Comparison of ENCODE assay signal across 8 mouse cellular contexts in genomic region chr13:42915851-42916193, GRCm38 (mm10).
DNase-seq lines count a peak whose midpoint lies in the region; ATAC-seq lines count a peak whose summit lies in the region.

No protein-coding gene starts in this region.

- H3K4me1 ChIP-seq in kidney, embryonic 15.5 days, result peaks cover 24% of the 10 kb centered on the region
- peaks cover 3% of the 10 kb centered on the region; the same call in 1 of the 2 replicates for H3K4me1 ChIP-seq in embryonic facial prominence, embryonic 11.5 days (ENCODE audit: control insufficient read depth, insufficient read depth, low read length)
- H3K4me1 ChIP-seq in hindbrain, embryonic 14.5 days (replicated peaks; ENCODE audit: control insufficient read depth, insufficient read depth, low read length), result peaks cover 18% of the 10 kb centered on the region
- peaks cover 20% of the 10 kb centered on the region for H3K4me1 ChIP-seq in midbrain, embryonic 14.5 days (ENCODE audit: control insufficient read depth, insufficient read depth, low read length)

- H3K4me3 ChIP-seq in kidney, embryonic 15.5 days (replicated peaks), result peak overlapping the region; percentile 59
- H3K4me3 ChIP-seq in embryonic facial prominence, embryonic 11.5 days (ENCODE audit: low read depth, low read length), result peak overlapping the region; percentile 61
- peak overlapping the region; percentile 66 for H3K4me3 ChIP-seq in hindbrain, embryonic 14.5 days (replicated peaks; ENCODE audit: low read length)
- peak overlapping the region; percentile 61 for H3K4me3 ChIP-seq in midbrain, embryonic 14.5 days (replicated peaks; ENCODE audit: low read depth, low read length)

- H3K4me2 ChIP-seq in kidney, embryonic 15.5 days, result peak overlapping the region; percentile 97
- H3K4me2 ChIP-seq in embryonic facial prominence, embryonic 11.5 days (ENCODE audit: low read depth, low read length), result peak overlapping the region; percentile 100
- peak overlapping the region; percentile 100 for H3K4me2 ChIP-seq in hindbrain, embryonic 14.5 days (replicated peaks)
- peak overlapping the region; percentile 100 for H3K4me2 ChIP-seq in midbrain, embryonic 14.5 days (ENCODE audit: low read length)

- H3K27me3 ChIP-seq in kidney, embryonic 15.5 days, result 0 out of 2 replicates have a peak, but pooled peaks cover 5% of the 10 kb centered on the region
- 0 out of 2 replicates have a peak, but pooled peaks cover 2% of the 10 kb centered on the region for H3K27me3 ChIP-seq in embryonic facial prominence, embryonic 11.5 days (ENCODE audit: control insufficient read depth, insufficient read depth, low read length)
- peaks cover 9% of the 10 kb centered on the region; the same call in 1 of the 2 replicates for H3K27me3 ChIP-seq in hindbrain, embryonic 14.5 days (ENCODE audit: control insufficient read depth, insufficient read depth, low read length)
- no peaks in the 10 kb centered on the region for H3K27me3 ChIP-seq in midbrain, embryonic 14.5 days (ENCODE audit: control insufficient read depth, insufficient read depth, low read length)

- no peaks in the 10 kb centered on the region for H3K36me3 ChIP-seq in kidney, embryonic 15.5 days
- no peaks in the 10 kb centered on the region for H3K36me3 ChIP-seq in embryonic facial prominence, embryonic 11.5 days (replicated peaks; ENCODE audit: control insufficient read depth, insufficient read depth, low read depth, low read length)
- no peaks in the 10 kb centered on the region for H3K36me3 ChIP-seq in hindbrain, embryonic 14.5 days (replicated peaks; ENCODE audit: control insufficient read depth, insufficient read depth)
- H3K36me3 ChIP-seq in midbrain, embryonic 14.5 days (ENCODE audit: control insufficient read depth, insufficient read depth, low read length), result no peaks in the 10 kb centered on the region

- ATAC-seq in kidney, embryonic 15.5 days (replicated peaks; ENCODE audit: low FRiP score), result no peak
- ATAC-seq in embryonic facial prominence, embryonic 11.5 days (replicated peaks; ENCODE audit: insufficient number of reproducible peaks, low FRiP score, low TSS enrichment, low read depth), result no peak
- no peak for ATAC-seq in hindbrain, embryonic 14.5 days (ENCODE audit: low FRiP score)
- ATAC-seq in midbrain, embryonic 14.5 days (ENCODE audit: low FRiP score, low TSS enrichment), result no peak

- 21% methylated on average over 6 of the region's 6 CpGs for WGBS in kidney, embryonic 15.5 days
- 11% methylated on average over 6 of the region's 6 CpGs for WGBS in embryonic facial prominence, embryonic 11.5 days
- WGBS in hindbrain, embryonic 14.5 days, result 12% methylated on average over 6 of the region's 6 CpGs
- 12% methylated on average over 6 of the region's 6 CpGs for WGBS in midbrain, embryonic 14.5 days

- no peak for DNase-seq in kidney, adult 9 months
- no peak for DNase-seq in embryonic facial prominence, embryonic 11.5 days (ENCODE audit: low spot score)
- DNase-seq in hindbrain, embryonic 14.5 days (ENCODE audit: low spot score), result no peak
- no peak for DNase-seq in midbrain, embryonic 14.5 days
- no peak for DNase-seq in thymus, postnatal 10 days (ENCODE audit: low spot score in 2 of 2)
- no peak for DNase-seq in spleen, adult 18-20 months
- no peak for DNase-seq in frontal cortex, postnatal 14 days (ENCODE audit: low spot score in 2 of 2)

- H3K9me3 ChIP-seq in kidney, embryonic 15.5 days (replicated peaks), result no peaks in the 10 kb centered on the region
- no peaks in the 10 kb centered on the region for H3K9me3 ChIP-seq in embryonic facial prominence, embryonic 11.5 days (replicated peaks; ENCODE audit: control insufficient read depth, low read length)
- no peaks in the 10 kb centered on the region for H3K9me3 ChIP-seq in hindbrain, embryonic 14.5 days (ENCODE audit: control insufficient read depth, low read length)
- H3K9me3 ChIP-seq in midbrain, embryonic 14.5 days (ENCODE audit: control insufficient read depth, low read length), result no peaks in the 10 kb centered on the region

- no peak overlapping the region for H3K27ac ChIP-seq in kidney, embryonic 15.5 days
- H3K27ac ChIP-seq in embryonic facial prominence, embryonic 11.5 days (replicated peaks; ENCODE audit: low read depth, low read length), result no peak overlapping the region
- H3K27ac ChIP-seq in hindbrain, embryonic 14.5 days, result no peak overlapping the region
- no peak overlapping the region for H3K27ac ChIP-seq in midbrain, embryonic 14.5 days (replicated peaks; ENCODE audit: low read depth, low read length)

- H3K9ac ChIP-seq in kidney, embryonic 15.5 days, result peak overlapping the region; percentile 57
- H3K9ac ChIP-seq in embryonic facial prominence, embryonic 11.5 days (replicated peaks; ENCODE audit: low read length), result peak overlapping the region; percentile 64
- peak overlapping the region; percentile 75 for H3K9ac ChIP-seq in hindbrain, embryonic 14.5 days
- peak overlapping the region; percentile 73 for H3K9ac ChIP-seq in midbrain, embryonic 14.5 days (replicated peaks; ENCODE audit: low read length)
